Mouse (Mus musculus) bone marrow, adult 2 months (tissue): Measurements from ENCODE around the gene Vmp1.

Experiments used
- CTCF ChIP-seq: fragments of 200-500 bp; IDR thresholded peaks from 2 replicates; pipeline ENCODE4 v1.5.1; 2011; ENCODE audit warnings: low read length, control low read depth; ENCODE audit not compliant: control insufficient read depth, insufficient read depth
- POLR2A ChIP-seq: fragments of 200-500 bp; IDR thresholded peaks from 2 replicates; pipeline ENCODE4 v1.6.1; 2011; ENCODE audit warnings: low read depth, mild to moderate bottlenecking, control low read depth, low read length, borderline replicate concordance; ENCODE audit not compliant: control insufficient read depth

- TF ChIP-seq POLR2A, result no peak
- no peak for TF ChIP-seq CTCF
Observed at GRCm38 (mm10) chr11:86695461-86695860, 11.8 kb upstream of the Vmp1 start.
